Mouse (Mus musculus): ENCODE measurements around the gene Atp2b2. TPM values are rescaled to one million over a fixed set of nuclear protein-coding genes. Genes with fewer than 3 reads are reported as not detected.

The Atp2b2 gene
- polyA plus RNA-seq, 1 experiment from 2014 or later: 0.09 TPM

GRCm38 (mm10) chr6:114042836-114043235, 423 bp upstream of the Atp2b2 start:
- TF ChIP-seq CTCF (IDR thresholded peaks at IDR 0.05; ENCODE audit: low read depth): no peak
- Histone ChIP-seq H3K4me2 (no peak overlapping the region), H3K9me3 (ENCODE audit: low read depth, low read length) (no peaks in the 10 kb centered on the region), H3K27ac (ENCODE audit: low read depth) (no peak overlapping the region), H3K4me3 (ENCODE audit: low read depth, low read length) (no peak overlapping the region), H3K36me3 (ENCODE audit: insufficient read depth) (no peaks in the 10 kb centered on the region), H3K9ac (no peak overlapping the region), H3K4me1 (ENCODE audit: insufficient read depth) (no peaks in the 10 kb centered on the region), H3K27me3 (ENCODE audit: insufficient read depth, low read length) (peaks cover 52% of the 10 kb centered on the region)
- WGBS: 73% methylated on average over 7 of the region's 7 CpGs
- DNase-seq (no peak), ATAC-seq (ENCODE audit: insufficient read depth) (no peak)

GRCm38 (mm10) chr6:114041911-114042284, 515 bp downstream of the Atp2b2 start:
- Histone ChIP-seq H3K4me3 (ENCODE audit: low read depth, low read length) (peak overlapping the region; percentile 33), H3K4me1 (ENCODE audit: insufficient read depth) (no peaks in the 10 kb centered on the region), H3K36me3 (ENCODE audit: insufficient read depth) (no peaks in the 10 kb centered on the region), H3K4me2 (peak overlapping the region; percentile 64), H3K27ac (ENCODE audit: low read depth) (no peak overlapping the region), H3K27me3 (ENCODE audit: insufficient read depth, low read length) (peaks cover 52% of the 10 kb centered on the region), H3K9ac (no peak overlapping the region; the same call in 1 of the 2 replicates), H3K9me3 (ENCODE audit: low read depth, low read length) (no peaks in the 10 kb centered on the region)
- ATAC-seq (ENCODE audit: insufficient read depth): no peak
- no peak for DNase-seq
- WGBS: 2% methylated on average over 26 of the region's 52 CpGs
- no peak for TF ChIP-seq CTCF (IDR thresholded peaks at IDR 0.05; ENCODE audit: low read depth)

GRCm38 (mm10) chr6:114041097-114041910, 1.1 kb downstream of the Atp2b2 start:
- Histone ChIP-seq H3K36me3 (ENCODE audit: insufficient read depth) (no peaks in the 10 kb centered on the region), H3K4me2 (peak overlapping the region; percentile 64), H3K27ac (ENCODE audit: low read depth) (no peak overlapping the region), H3K4me3 (ENCODE audit: low read depth, low read length) (peak overlapping the region; percentile 33), H3K9me3 (ENCODE audit: low read depth, low read length) (no peaks in the 10 kb centered on the region), H3K9ac (no peak overlapping the region; the same call in 1 of the 2 replicates), H3K27me3 (ENCODE audit: insufficient read depth, low read length) (peaks cover 52% of the 10 kb centered on the region), H3K4me1 (ENCODE audit: insufficient read depth) (no peaks in the 10 kb centered on the region)
- peak; percentile 1; the same call in 1 of the 2 replicates for TF ChIP-seq CTCF (IDR thresholded peaks at IDR 0.05; ENCODE audit: low read depth)
- DNase-seq (peak; percentile 7), ATAC-seq (ENCODE audit: insufficient read depth) (no peak)
- WGBS: 2% methylated on average over 35 of the region's 39 CpGs

- Histone ChIP-seq H3K27me3 (ENCODE audit: insufficient read depth, low read length) (peaks cover 15% of the 10 kb centered on the region), H3K27ac (ENCODE audit: low read depth) (no peak overlapping the region), H3K36me3 (ENCODE audit: insufficient read depth) (no peaks in the 10 kb centered on the region), H3K4me2 (no peak overlapping the region), H3K4me1 (ENCODE audit: insufficient read depth) (no peaks in the 10 kb centered on the region), H3K9ac (no peak overlapping the region), H3K9me3 (ENCODE audit: low read depth, low read length) (no peaks in the 10 kb centered on the region), H3K4me3 (ENCODE audit: low read depth, low read length) (no peak overlapping the region)
- WGBS: 38% methylated on average over 3 of the region's 3 CpGs
- no peak for ATAC-seq (ENCODE audit: insufficient read depth)
- no peak for TF ChIP-seq CTCF (IDR thresholded peaks at IDR 0.05; ENCODE audit: low read depth)
- DNase-seq: no peak
Observed at GRCm38 (mm10) chr6:114035704-114036103, 6.7 kb downstream of the Atp2b2 start.

- no peak for TF ChIP-seq CTCF (IDR thresholded peaks at IDR 0.05; ENCODE audit: low read depth)
- Histone ChIP-seq H3K4me2 (no peak overlapping the region), H3K9ac (no peak overlapping the region), H3K4me1 (ENCODE audit: insufficient read depth) (no peaks in the 10 kb centered on the region), H3K36me3 (ENCODE audit: insufficient read depth) (no peaks in the 10 kb centered on the region), H3K9me3 (ENCODE audit: low read depth, low read length) (no peaks in the 10 kb centered on the region), H3K4me3 (ENCODE audit: low read depth, low read length) (no peak overlapping the region), H3K27me3 (ENCODE audit: insufficient read depth, low read length) (no peaks in the 10 kb centered on the region), H3K27ac (ENCODE audit: low read depth) (no peak overlapping the region)
- 68% methylated on average over 8 of the region's 8 CpGs for WGBS
- ATAC-seq (ENCODE audit: insufficient read depth) (no peak), DNase-seq (no peak)
Observed at GRCm38 (mm10) chr6:114032822-114033221, 9.6 kb downstream of the Atp2b2 start.

GRCm38 (mm10) chr6:114023794-114024193, 18.6 kb downstream of the Atp2b2 start:
- H3K27ac ChIP-seq (ENCODE audit: low read depth): no peak overlapping the region
- no peak overlapping the region for H3K4me2 ChIP-seq
- no peaks in the 10 kb centered on the region for H3K9me3 ChIP-seq (ENCODE audit: low read depth, low read length)
- ATAC-seq (ENCODE audit: insufficient read depth) (no peak), DNase-seq (no peak)
- no peak overlapping the region for H3K4me3 ChIP-seq (ENCODE audit: low read depth, low read length)
- H3K27me3 ChIP-seq (ENCODE audit: insufficient read depth, low read length): no peaks in the 10 kb centered on the region
- no peaks in the 10 kb centered on the region for H3K4me1 ChIP-seq (ENCODE audit: insufficient read depth)
- 65% methylated on average over 2 of the region's 2 CpGs for WGBS
- no peak for TF ChIP-seq CTCF (IDR thresholded peaks at IDR 0.05; ENCODE audit: low read depth)
- no peaks in the 10 kb centered on the region for H3K36me3 ChIP-seq (ENCODE audit: insufficient read depth)
- no peak overlapping the region for H3K9ac ChIP-seq

GRCm38 (mm10) chr6:114022104-114022503, 20.3 kb downstream of the Atp2b2 start:
- no peaks in the 10 kb centered on the region for H3K9me3 ChIP-seq (ENCODE audit: low read depth, low read length)
- ATAC-seq (ENCODE audit: insufficient read depth): no peak

More at GRCm38 (mm10) chr6:114022104-114022503, 20.3 kb downstream of the Atp2b2 start:
- H3K9ac ChIP-seq: no peak overlapping the region
- no peak overlapping the region for H3K27ac ChIP-seq (ENCODE audit: low read depth)
- DNase-seq: no peak
- H3K27me3 ChIP-seq (ENCODE audit: insufficient read depth, low read length): no peaks in the 10 kb centered on the region
- no peaks in the 10 kb centered on the region for H3K36me3 ChIP-seq (ENCODE audit: insufficient read depth)
- WGBS: 74% methylated on average over 9 of the region's 9 CpGs
- TF ChIP-seq CTCF (IDR thresholded peaks at IDR 0.05; ENCODE audit: low read depth): no peak
- H3K4me3 ChIP-seq (ENCODE audit: low read depth, low read length): no peak overlapping the region
- no peak overlapping the region for H3K4me2 ChIP-seq
- no peaks in the 10 kb centered on the region for H3K4me1 ChIP-seq (ENCODE audit: insufficient read depth)

Data from lung, embryonic 14.5 days (tissue).